Mouse (Mus musculus): ENCODE results near the gene Diaph3.

Diaph3 gene

GRCm38 (mm10) chr14:87140963-87141486 is at the start of gene Diaph3:
Diaph3 (minus strand) TSS chr14:87141235.
- in situ Hi-C loops (cut with MboI, MseI): loop anchor here (25.0 kb wide), 1 partner anchor 271 kb away; the partner anchor contains the start of gene Tdrd3

DNA sequence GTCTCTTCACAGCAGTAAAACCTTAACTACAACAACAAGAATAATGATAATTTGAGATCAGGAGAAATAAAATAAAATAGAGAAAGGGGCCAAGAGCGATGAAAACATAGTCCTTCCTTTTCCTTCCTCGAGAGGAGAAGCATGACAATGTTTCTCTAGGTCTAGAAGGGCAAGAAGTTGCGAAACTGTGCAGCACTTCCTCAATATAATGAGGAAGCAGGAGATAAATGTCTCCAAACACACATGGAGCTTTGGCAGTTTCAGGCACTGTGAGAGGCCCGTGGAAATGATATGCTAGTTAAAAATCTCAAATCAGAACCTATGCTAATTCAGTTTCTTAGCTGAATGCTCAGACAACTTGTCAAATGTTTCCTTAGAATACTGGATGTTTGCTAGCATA is 49.6 kb upstream of the Diaph3 start:
- in situ Hi-C loops (cut with MboI, MseI): no loop called here

GRCm38 (mm10) chr14:87171577-87171976 is 30.5 kb upstream of the Diaph3 start:
- in situ Hi-C loops (cut with MboI, MseI): no loop called here

DNA sequence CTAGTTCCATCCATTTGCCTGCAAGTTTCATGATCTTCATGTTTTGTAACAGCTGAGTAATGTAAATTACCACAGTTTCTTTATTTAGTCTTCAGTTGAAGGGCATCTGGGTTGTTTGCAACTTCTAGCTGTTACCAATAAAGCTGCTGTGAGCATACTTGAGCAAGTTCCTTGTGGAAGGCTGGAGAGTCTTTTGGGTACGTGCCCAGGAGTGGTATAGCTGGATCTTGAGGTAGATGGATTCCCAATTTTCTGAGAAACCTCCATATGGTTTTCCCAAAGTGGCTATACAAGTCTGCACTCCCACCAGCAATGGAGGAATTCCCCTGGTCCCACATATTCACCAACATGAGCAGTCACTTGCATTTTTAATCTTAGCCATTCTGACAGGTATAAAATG is 28.1 kb upstream of the Diaph3 start:
- in situ Hi-C loops (cut with MboI, MseI): no loop called here

GRCm38 (mm10) chr14:87155621-87156238 is 14.7 kb upstream of the Diaph3 start:
- in situ Hi-C loops (cut with MboI, MseI): no loop called here

- in situ Hi-C loops (cut with MboI, MseI): loop anchor here (25.0 kb wide), 1 partner anchor 263 kb away; the partner anchor contains the start of gene Tdrd3
These were observed 8.6 kb upstream of the Diaph3 start for GRCm38 (mm10) chr14:87149684-87150083.

- in situ Hi-C loops (cut with MboI, MseI): loop anchor here (25.0 kb wide), 1 partner anchor 266 kb away; the partner anchor contains the start of gene Tdrd3
These were observed 5.7 kb upstream of the Diaph3 start for GRCm38 (mm10) chr14:87146704-87147103.

- in situ Hi-C loops (cut with MboI, MseI): loop anchor here (25.0 kb wide), 1 partner anchor 267 kb away; the partner anchor contains the start of gene Tdrd3
These were observed 4.3 kb upstream of the Diaph3 start for GRCm38 (mm10) chr14:87145351-87145750.

GRCm38 (mm10) chr14:87141777-87142176 is 742 bp upstream of the Diaph3 start:
- in situ Hi-C loops (cut with MboI, MseI): loop anchor here (25.0 kb wide), 1 partner anchor 271 kb away; the partner anchor contains the start of gene Tdrd3

DNA sequence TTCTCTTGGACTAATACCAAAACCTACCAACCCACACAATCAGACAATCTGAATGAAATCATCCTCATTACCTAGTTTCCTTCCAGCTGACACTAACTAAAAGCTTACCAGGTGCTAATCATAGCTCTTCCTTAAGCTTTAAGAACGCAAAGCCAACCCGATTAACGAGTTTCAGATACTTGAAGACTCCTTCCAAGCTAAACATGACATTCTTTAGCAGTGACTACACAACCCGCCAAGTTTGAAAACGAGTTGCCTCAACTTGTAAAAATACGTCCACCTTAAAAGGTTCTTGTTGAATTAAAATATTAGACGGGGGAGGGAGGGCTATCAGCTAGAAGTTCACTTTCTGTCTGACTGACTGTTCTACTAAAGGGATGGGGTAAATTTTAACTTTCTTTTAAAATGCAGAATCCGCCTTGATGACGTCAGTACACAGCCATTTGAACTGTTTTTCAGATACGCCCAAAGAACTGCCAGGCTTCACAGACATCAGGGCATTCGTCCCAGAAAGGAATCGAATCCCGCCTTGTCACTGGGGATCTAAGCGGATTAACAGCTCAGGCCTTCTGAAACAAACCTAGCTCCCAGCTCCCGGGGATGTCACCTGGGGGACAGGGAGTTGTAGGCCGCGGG is 590 bp downstream of the Diaph3 start:
- in situ Hi-C loops (cut with MboI, MseI): loop anchor here (25.0 kb wide), 1 partner anchor 272 kb away; the partner anchor contains the start of gene Tdrd3

- in situ Hi-C loops (cut with MboI, MseI): loop anchor here (25.0 kb wide), 1 partner anchor 286 kb away; the partner anchor contains the start of gene Tdrd3
These were observed 14.9 kb downstream of the Diaph3 start for GRCm38 (mm10) chr14:87126076-87126639.

DNA sequence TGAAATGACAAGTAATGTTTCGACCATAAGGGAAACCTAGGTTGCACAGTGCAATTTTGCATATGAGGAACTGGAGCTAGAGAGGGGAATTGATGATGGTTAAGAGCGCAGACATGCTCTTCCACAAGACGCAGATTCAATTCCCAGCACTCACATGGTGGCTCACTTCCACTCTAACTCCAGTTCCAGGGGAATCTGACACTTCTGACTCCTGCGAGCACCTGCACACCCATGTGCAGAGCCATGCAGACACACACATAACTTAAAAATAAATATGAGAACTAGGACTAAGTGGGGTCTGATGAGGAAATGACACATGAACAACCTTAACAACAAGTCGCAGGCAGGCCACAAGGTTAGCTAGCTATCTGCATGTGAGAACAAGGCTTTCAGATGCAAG is 15.5 kb downstream of the Diaph3 start:
- in situ Hi-C loops (cut with MboI, MseI): loop anchor here (25.0 kb wide), 1 partner anchor 287 kb away; the partner anchor contains the start of gene Tdrd3

DNA sequence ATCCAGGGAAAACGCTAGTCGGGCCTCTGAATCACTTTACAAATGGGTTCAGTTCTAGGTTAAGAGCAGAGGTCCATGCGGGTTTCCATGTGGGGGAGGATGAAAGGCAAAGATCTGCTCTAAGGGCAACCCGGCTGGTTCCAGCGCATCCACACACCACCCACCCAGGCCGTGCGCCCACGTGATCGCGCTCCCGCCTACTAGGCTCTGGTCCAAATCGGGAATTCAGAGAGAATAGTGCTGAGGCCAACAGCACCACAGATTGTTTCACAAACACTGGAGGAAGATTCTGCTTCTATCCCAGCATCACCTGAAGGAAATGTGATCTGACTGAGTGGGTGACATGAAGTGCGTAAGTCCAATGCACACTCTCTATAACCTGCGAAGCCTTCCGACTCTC is 17.9 kb downstream of the Diaph3 start:
- in situ Hi-C loops (cut with MboI, MseI): no loop called here

- in situ Hi-C loops (cut with MboI, MseI): no loop called here
These were observed 19.2 kb downstream of the Diaph3 start for GRCm38 (mm10) chr14:87121868-87122267.

DNA sequence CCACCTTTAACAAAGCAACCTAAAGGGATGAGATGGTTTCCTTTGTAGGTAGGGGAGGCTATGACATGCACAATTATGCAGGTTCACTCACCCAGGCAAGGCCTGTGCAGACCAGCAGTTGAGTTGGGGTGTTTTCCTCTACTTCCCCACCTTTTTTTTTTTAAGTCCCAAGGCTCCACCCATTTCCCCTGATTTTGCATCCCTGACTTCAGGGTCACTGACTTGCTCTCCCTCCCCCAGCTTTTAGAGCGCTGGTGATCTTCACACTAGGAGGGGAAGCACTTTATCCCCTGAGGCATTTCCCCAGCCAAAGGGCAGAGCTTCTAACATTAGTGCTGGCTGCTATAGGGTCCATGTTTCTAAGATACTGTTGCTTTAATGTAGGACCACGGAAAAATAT is 30.4 kb downstream of the Diaph3 start:
- in situ Hi-C loops (cut with MboI, MseI): no loop called here

- in situ Hi-C loops (cut with MboI, MseI): no loop called here
These were observed 41.5 kb downstream of the Diaph3 start for GRCm38 (mm10) chr14:87099380-87100088.

- in situ Hi-C loops (cut with MboI, MseI): no loop called here
These were observed 42.9 kb downstream of the Diaph3 start for GRCm38 (mm10) chr14:87098093-87098492.

- in situ Hi-C loops (cut with MboI, MseI): no loop called here
These were observed 49.5 kb downstream of the Diaph3 start for GRCm38 (mm10) chr14:87091522-87091921.

- in situ Hi-C loops (cut with MboI, MseI): no loop called here
These were observed 49.9 kb downstream of the Diaph3 start for GRCm38 (mm10) chr14:87091108-87091507.

DNA sequence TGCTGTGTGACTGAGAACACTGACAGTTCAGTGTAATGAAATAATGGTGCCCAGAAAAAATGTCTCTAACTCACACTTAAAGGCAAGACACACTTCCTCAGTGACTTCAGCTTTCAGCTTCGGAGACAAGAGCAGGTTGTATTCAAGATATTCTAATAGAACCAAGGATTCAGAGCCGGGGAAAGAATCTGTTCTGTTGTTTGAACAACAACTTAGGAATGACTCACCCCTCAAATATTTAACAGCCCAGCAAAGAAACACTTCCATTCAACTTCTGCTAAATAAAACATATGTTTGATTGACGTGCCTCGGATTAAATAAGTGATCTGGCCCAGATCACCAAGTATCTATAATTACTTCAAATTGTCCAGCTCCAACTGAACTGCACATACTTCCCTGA is 52.1 kb downstream of the Diaph3 start:
- in situ Hi-C loops (cut with MboI, MseI): no loop called here

- in situ Hi-C loops (cut with MboI, MseI): no loop called here
These were observed 52.6 kb downstream of the Diaph3 start for GRCm38 (mm10) chr14:87088456-87088855.

GRCm38 (mm10) chr14:87087996-87088395 is 53.0 kb downstream of the Diaph3 start:
- in situ Hi-C loops (cut with MboI, MseI): no loop called here
